Mouse (Mus musculus): Measurements from ENCODE around the gene Ddx59. TPM values are rescaled to one million over a fixed set of nuclear protein-coding genes. Genes with fewer than 3 reads are reported as not detected.

The Ddx59 gene
- polyA plus RNA-seq, 1 experiment from 2014 or later, result 4.5 TPM

GRCm38 (mm10) chr1:136455756-136456585 is 40.9 kb downstream of the Ddx59 start:
- TF ChIP-seq CTCF (IDR thresholded peaks at IDR 0.05; ENCODE audit: low read depth), result no peak
- no peak for TF ChIP-seq EP300 (IDR thresholded peaks at IDR 0.05; ENCODE audit: low read depth)
- no peak overlapping the region for H3K4me2 ChIP-seq (ENCODE audit: low read depth, low read length)
- ATAC-seq (no peak), DNase-seq (no peak)
- H3K9ac ChIP-seq (replicated peaks), result no peak overlapping the region
- 81% methylated on average over 17 of the region's 17 CpGs for WGBS (ENCODE audit: insufficient replicate concordance)
- H3K4me3 ChIP-seq (ENCODE audit: low read depth, low read length), result no peak overlapping the region
- H3K27me3 ChIP-seq (ENCODE audit: insufficient read depth, low read length), result no peaks in the 10 kb centered on the region
- H3K9me3 ChIP-seq (ENCODE audit: low read length), result no peaks in the 10 kb centered on the region
- H3K27ac ChIP-seq (ENCODE audit: low read depth), result no peak overlapping the region
- H3K36me3 ChIP-seq (replicated peaks; ENCODE audit: insufficient read depth, low read length), result no peaks in the 10 kb centered on the region
- no peaks in the 10 kb centered on the region for H3K4me1 ChIP-seq (ENCODE audit: insufficient read depth)

- no peak for TF ChIP-seq EP300 (IDR thresholded peaks at IDR 0.05; ENCODE audit: low read depth)
- TF ChIP-seq CTCF (IDR thresholded peaks at IDR 0.05; ENCODE audit: low read depth), result no peak
- WGBS (ENCODE audit: insufficient replicate concordance), result 72% methylated on average over 6 of the region's 6 CpGs
- Histone ChIP-seq H3K9ac (replicated peaks) (no peak overlapping the region), H3K36me3 (replicated peaks; ENCODE audit: insufficient read depth, low read length) (no peaks in the 10 kb centered on the region), H3K27ac (ENCODE audit: low read depth) (no peak overlapping the region), H3K4me1 (ENCODE audit: insufficient read depth) (no peaks in the 10 kb centered on the region), H3K4me3 (ENCODE audit: low read depth, low read length) (no peak overlapping the region), H3K27me3 (ENCODE audit: insufficient read depth, low read length) (no peaks in the 10 kb centered on the region), H3K4me2 (ENCODE audit: low read depth, low read length) (no peak overlapping the region), H3K9me3 (ENCODE audit: low read length) (no peaks in the 10 kb centered on the region)
- no peak for ATAC-seq
- DNase-seq, result no peak
These were observed 41.7 kb downstream of the Ddx59 start for GRCm38 (mm10) chr1:136456741-136457140.

- H3K27me3 ChIP-seq (ENCODE audit: insufficient read depth, low read length), result no peaks in the 10 kb centered on the region
- no peak for DNase-seq
- H3K9ac ChIP-seq (replicated peaks), result no peak overlapping the region
- no peak for ATAC-seq
- TF ChIP-seq CTCF (IDR thresholded peaks at IDR 0.05; ENCODE audit: low read depth) (no peak), EP300 (IDR thresholded peaks at IDR 0.05; ENCODE audit: low read depth) (no peak)
- no peak overlapping the region for H3K4me3 ChIP-seq (ENCODE audit: low read depth, low read length)
- H3K4me2 ChIP-seq (ENCODE audit: low read depth, low read length), result no peak overlapping the region
- no peaks in the 10 kb centered on the region for H3K4me1 ChIP-seq (ENCODE audit: insufficient read depth)
- 72% methylated on average over 4 of the region's 4 CpGs for WGBS (ENCODE audit: insufficient replicate concordance)
- no peaks in the 10 kb centered on the region for H3K9me3 ChIP-seq (ENCODE audit: low read length)
- no peak overlapping the region for H3K27ac ChIP-seq (ENCODE audit: low read depth)
- H3K36me3 ChIP-seq (replicated peaks; ENCODE audit: insufficient read depth, low read length), result no peaks in the 10 kb centered on the region
These were observed 42.3 kb downstream of the Ddx59 start for GRCm38 (mm10) chr1:136457403-136457802.

- ATAC-seq (peak; percentile 35; the same call in 1 of the 2 replicates), DNase-seq (no peak)
- no peaks in the 10 kb centered on the region for H3K27me3 ChIP-seq (ENCODE audit: insufficient read depth, low read length)
- H3K4me2 ChIP-seq (ENCODE audit: low read depth, low read length), result no peak overlapping the region
- H3K36me3 ChIP-seq (replicated peaks; ENCODE audit: insufficient read depth, low read length), result no peaks in the 10 kb centered on the region
- peak; percentile 79 for TF ChIP-seq CTCF (IDR thresholded peaks at IDR 0.05; ENCODE audit: low read depth)
- TF ChIP-seq EP300 (IDR thresholded peaks at IDR 0.05; ENCODE audit: low read depth), result no peak
- H3K4me1 ChIP-seq (ENCODE audit: insufficient read depth), result no peaks in the 10 kb centered on the region
- no peak overlapping the region for H3K9ac ChIP-seq (replicated peaks)
- H3K27ac ChIP-seq (ENCODE audit: low read depth), result no peak overlapping the region
- no peaks in the 10 kb centered on the region for H3K9me3 ChIP-seq (ENCODE audit: low read length)
- WGBS (ENCODE audit: insufficient replicate concordance), result 28% methylated on average over 9 of the region's 9 CpGs
- H3K4me3 ChIP-seq (ENCODE audit: low read depth, low read length), result no peak overlapping the region
These were observed 43.7 kb downstream of the Ddx59 start for GRCm38 (mm10) chr1:136458691-136459245.

GRCm38 (mm10) chr1:136462443-136462842 is 47.4 kb downstream of the Ddx59 start:
- no peak overlapping the region for H3K27ac ChIP-seq (ENCODE audit: low read depth)
- 0 out of 2 replicates have a peak, but pooled peaks cover 6% of the 10 kb centered on the region for H3K4me1 ChIP-seq (ENCODE audit: insufficient read depth)
- H3K4me2 ChIP-seq (ENCODE audit: low read depth, low read length), result no peak overlapping the region
- 55% methylated on average over 10 of the region's 10 CpGs for WGBS (ENCODE audit: insufficient replicate concordance)
- H3K27me3 ChIP-seq (ENCODE audit: insufficient read depth, low read length), result no peaks in the 10 kb centered on the region
- TF ChIP-seq EP300 (IDR thresholded peaks at IDR 0.05; ENCODE audit: low read depth) (no peak), CTCF (IDR thresholded peaks at IDR 0.05; ENCODE audit: low read depth) (no peak)
- no peaks in the 10 kb centered on the region for H3K9me3 ChIP-seq (ENCODE audit: low read length)
- ATAC-seq (no peak), DNase-seq (no peak)
- H3K36me3 ChIP-seq (replicated peaks; ENCODE audit: insufficient read depth, low read length), result no peaks in the 10 kb centered on the region
- H3K9ac ChIP-seq (replicated peaks), result no peak overlapping the region
- H3K4me3 ChIP-seq (ENCODE audit: low read depth, low read length), result no peak overlapping the region

GRCm38 (mm10) chr1:136465168-136465567 is 50.1 kb downstream of the Ddx59 start:
- Histone ChIP-seq H3K9me3 (ENCODE audit: low read length) (no peaks in the 10 kb centered on the region), H3K36me3 (replicated peaks; ENCODE audit: insufficient read depth, low read length) (peaks cover 18% of the 10 kb centered on the region), H3K4me3 (ENCODE audit: low read depth, low read length) (no peak overlapping the region), H3K4me1 (ENCODE audit: insufficient read depth) (0 out of 2 replicates have a peak, but pooled peaks cover 8% of the 10 kb centered on the region), H3K9ac (replicated peaks) (no peak overlapping the region), H3K27me3 (ENCODE audit: insufficient read depth, low read length) (no peaks in the 10 kb centered on the region), H3K4me2 (ENCODE audit: low read depth, low read length) (no peak overlapping the region), H3K27ac (ENCODE audit: low read depth) (no peak overlapping the region)
- ATAC-seq (no peak), DNase-seq (no peak)
- TF ChIP-seq CTCF (IDR thresholded peaks at IDR 0.05; ENCODE audit: low read depth) (no peak), EP300 (IDR thresholded peaks at IDR 0.05; ENCODE audit: low read depth) (no peak)
